Mouse (Mus musculus): ENCODE measurements at regions not wholly inside any gene's neighbourhood (a gene's known extent, or its start where the extent isn't known, plus 50 kb on each side); places are given as distances from the start of the nearest gene placed in this dataset.

GRCm38 (mm10) chr1:71904376-71904948, 251.5 kb upstream of the Fn1 start:
- no peak for DNase-seq (ENCODE audit: low spot score in 2 of 2)

- DNase-seq (ENCODE audit: low spot score in 2 of 2): no peak
These were observed 247.4 kb upstream of the Fn1 start for GRCm38 (mm10) chr1:71900106-71901074.

DNA sequence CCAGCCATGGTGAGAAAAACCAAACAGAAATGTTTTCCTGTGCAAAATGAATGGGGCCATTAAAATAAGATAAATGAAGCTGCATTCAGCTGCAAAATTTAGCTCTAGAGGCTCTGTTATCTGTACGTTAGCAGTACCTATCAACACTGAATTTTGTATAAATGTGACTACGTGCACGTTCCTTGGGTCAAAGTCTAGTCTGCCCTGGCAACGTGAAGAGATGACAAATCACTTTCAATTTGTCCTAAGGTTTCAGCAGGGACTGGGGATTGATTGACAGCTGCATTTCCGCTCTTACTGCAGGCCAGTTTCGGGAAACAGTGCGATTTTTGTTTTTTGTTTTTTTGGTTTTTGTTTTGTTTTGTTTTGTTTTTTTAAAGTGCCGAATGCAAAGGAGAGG, 246.1 kb upstream of the Fn1 start:
- DNase-seq (ENCODE audit: low spot score in 2 of 2): no peak

- no peak for DNase-seq (ENCODE audit: low spot score in 2 of 2)
These were observed 245.2 kb upstream of the Fn1 start for GRCm38 (mm10) chr1:71898198-71898597.

GRCm38 (mm10) chr1:71897464-71898051, 244.6 kb upstream of the Fn1 start:
- DNase-seq (ENCODE audit: low spot score in 2 of 2): no peak

DNA sequence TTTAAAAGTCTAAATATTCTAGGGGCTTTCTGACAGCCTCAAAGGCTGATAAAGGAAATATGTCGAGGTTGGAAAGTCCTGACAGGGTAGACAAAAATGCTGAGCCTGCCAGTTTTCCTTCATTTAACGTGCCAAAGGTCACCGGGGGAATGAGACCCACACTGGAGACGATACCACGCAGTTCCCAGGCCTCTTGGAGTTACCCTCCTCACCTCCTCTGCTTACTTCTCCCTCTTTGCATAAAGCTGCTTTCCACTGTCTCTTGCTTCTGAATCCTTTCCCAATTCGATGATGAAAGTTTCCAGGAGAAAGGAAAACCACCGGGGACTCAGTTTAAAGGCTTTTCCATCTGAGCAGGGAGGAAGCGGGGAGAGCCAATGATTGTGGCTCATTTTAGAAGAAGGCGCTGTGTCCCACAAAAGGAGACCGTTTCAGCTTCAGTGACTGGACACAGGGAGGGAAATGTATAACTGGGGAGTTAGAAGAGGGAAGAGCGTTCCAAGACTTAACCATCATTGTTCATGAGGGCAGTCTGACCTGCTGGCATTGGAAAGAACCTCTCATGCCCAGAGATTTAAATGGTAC, 243.2 kb upstream of the Fn1 start:
- no peak for DNase-seq (ENCODE audit: low spot score in 2 of 2)

DNA sequence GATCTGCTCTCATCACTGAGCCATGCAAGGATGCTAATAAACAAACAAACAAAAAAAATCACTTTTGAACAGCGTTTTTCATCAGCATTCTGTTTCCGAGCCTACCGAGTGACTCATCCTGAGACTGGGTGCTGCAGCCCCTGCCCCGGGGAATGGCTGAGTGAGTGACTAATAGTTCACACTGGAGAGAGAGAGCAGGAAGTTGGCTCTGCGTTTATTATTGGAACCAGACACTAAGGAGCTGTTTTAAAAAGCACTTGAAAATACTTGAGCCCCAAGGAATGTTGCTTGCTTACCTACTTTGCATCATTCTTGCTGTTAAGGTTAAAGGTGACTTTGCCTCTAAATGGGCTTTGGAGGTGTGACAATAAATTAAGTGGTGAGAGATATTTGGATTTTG, 240.6 kb upstream of the Fn1 start:
- DNase-seq (ENCODE audit: low spot score in 2 of 2): no peak

- no peak for DNase-seq (ENCODE audit: low spot score in 2 of 2)
These were observed 234.8 kb upstream of the Fn1 start for GRCm38 (mm10) chr1:71887809-71888208.

- DNase-seq (ENCODE audit: low spot score in 2 of 2): no peak
These were observed 233.9 kb upstream of the Fn1 start for GRCm38 (mm10) chr1:71886903-71887302.

GRCm38 (mm10) chr1:71886233-71886632, 233.2 kb upstream of the Fn1 start:
- DNase-seq (ENCODE audit: low spot score in 2 of 2): no peak

DNA sequence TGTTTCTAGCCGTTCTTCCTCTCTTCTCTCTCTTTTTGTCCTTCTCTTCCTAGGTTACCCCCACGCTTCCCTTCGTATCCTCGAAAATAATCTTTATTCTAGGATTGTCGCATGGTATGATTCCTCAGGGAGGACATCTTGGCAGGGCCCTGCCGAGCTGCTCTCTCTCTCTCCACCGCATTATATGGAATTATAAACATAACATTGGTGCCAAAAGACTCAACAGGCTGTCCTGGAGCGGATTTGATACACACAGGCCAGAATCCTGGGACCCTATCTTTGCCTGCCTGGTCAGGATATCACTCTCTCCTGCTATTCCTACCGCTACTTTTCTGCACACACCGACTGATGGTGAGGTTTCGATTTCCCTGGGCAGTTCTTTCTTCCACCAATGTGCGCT, 228.9 kb upstream of the Fn1 start:
- DNase-seq (ENCODE audit: low spot score in 2 of 2): no peak

DNA sequence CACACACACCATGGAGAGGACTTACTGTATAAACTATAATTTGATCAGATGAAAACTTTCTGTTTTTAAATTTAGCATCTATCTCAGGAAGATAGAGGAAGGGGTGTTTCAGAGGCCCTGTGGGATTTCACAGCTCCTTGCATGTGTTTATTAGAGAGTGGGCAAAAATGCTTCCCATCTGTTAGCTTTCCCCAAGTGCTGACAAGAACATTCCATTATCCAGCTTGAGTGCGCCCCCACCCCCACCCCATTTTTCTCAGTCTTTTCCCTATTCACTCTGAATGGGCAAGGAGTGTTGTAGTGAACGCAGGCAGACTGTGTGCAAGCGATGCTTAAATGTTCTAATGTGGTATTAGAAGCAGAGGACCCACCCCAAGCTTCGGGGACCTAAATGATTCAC, 228.2 kb upstream of the Fn1 start:
- DNase-seq (ENCODE audit: low spot score in 2 of 2): no peak

DNA sequence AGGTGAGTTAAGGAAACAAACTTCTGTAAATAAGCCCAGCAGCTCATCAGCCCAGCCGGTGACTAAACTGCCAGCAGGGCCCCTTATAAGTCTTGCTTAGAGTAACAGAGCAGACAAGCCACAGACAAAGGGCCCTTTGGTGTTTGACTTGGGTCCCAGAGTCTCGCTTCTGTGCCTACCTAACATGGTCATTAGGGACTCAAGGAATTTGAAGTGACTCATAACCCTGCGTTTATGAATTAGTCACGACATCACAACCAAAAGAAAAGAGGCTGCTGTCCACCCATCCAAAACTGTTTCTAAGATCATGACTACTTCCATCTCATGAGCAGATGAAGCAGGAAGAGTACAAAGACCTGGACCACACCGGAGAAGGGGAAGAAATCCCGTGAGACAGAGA, 227.5 kb upstream of the Fn1 start:
- no peak for DNase-seq (ENCODE audit: low spot score in 2 of 2)

DNA sequence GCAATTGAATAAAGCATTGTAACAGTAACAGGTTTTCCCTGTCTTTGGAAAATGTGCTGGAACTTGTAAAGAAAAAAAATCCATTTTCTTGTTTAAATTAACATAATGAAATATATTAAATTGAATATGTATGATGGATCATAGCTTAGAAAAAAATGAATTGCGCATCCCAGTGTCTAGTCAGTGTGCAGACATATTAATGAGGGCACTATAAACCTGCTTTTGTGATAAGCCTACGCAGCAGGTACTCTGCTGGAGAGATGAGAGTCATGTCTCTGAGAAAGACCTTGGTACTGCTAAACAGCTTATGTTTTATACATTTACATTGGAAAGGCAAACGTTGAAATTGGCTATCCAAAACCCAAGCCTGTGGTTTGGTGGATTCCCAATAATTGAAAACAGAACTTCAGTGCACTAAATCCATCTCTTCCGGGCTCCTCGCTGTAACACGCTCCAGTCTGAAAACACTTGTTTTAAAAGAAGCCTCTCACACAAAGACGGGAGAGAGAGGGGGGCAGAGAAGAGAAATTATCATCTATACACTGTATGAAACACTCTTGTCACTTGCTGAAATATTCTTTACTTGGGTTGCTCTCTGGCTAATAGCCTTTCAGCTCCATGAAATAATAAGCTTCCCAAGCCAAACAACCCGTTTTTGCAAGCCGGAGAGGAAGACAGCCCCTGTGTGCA, 223.9 kb upstream of the Fn1 start:
- no peak for DNase-seq (ENCODE audit: low spot score in 2 of 2)

DNA sequence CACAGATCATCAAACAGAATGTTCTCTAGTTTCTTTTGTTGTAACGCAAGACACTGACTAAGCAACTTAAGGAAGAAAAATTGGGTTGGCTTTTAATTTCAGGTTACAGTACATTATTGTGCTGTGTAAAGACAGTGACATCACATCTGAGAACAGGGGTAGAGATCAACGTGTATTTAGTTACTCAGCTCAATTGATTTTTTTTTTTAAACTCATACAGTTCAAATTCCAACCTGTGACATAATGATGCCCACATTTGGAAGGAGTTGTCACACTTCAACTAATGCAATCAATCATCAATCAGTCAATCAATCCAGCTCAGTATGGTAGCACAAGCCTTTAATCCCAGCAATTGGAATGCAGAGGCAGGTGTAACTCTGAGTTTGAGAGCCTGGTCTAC, 221.0 kb upstream of the Fn1 start:
- no peak for DNase-seq (ENCODE audit: low spot score in 2 of 2)

GRCm38 (mm10) chr1:71865670-71866069, 212.7 kb upstream of the Fn1 start:
- no peak for DNase-seq (ENCODE audit: low spot score in 2 of 2)

- no peak for DNase-seq (ENCODE audit: low spot score in 2 of 2)
These were observed 211.7 kb upstream of the Fn1 start for GRCm38 (mm10) chr1:71864749-71865148.

DNA sequence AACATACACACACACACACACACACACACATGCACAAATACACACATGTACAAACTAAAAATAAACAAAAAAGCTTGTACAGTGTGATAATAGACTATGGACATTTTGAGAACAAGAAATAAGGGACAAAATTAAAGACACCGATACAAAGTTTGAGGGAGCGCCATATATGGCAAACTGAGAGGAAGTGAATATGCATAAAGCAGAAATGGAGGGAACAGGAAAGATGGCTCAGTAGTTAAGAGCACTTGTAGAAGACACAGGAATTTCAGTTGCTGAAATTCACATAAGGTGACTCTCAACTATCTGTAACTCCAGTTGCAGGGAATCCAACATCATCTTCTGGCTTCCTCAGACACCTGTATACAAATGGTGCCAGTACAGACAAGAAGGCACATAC, 200.2 kb upstream of the Fn1 start:
- DNase-seq (ENCODE audit: low spot score in 2 of 2): no peak

DNA sequence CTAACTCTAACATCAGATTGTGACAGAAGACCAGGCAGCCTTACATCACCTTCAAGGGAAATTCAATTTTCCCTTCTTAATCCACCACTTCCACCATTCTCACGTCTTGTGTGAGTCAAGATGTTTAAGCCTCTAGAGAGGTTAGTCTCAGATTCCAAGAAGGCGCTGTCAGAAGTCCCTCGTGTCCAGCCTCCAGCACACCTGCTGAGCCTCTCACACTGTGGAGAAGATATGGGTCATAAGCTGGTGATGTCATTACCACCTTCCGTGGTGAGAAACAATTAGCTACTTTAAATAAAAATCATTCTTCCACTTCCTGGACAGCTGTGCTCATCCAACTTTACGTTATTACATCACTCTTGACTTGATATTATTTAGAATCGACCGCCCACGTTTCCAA, 198.3 kb upstream of the Fn1 start:
- no peak for DNase-seq (ENCODE audit: low spot score in 2 of 2)

DNA sequence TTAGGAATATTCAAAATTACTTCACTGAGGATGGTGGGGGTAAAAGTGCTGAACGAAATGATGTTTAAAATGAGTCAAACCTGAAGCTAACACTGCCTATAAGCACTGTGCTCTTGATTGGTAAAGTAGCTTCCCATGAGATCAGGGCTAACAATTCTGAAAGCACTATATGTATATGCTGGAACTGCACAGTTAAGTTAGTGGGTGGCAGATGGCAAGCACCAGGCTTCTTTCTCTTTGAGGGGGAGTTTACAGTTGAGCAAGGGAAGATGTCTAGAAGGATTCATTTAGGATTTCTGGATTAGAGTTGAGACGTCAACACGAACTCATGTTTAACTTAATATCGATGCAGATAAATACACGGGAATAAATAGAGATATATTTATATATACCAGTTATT, 195.7 kb upstream of the Fn1 start:
- no peak for DNase-seq (ENCODE audit: low spot score in 2 of 2)

DNA sequence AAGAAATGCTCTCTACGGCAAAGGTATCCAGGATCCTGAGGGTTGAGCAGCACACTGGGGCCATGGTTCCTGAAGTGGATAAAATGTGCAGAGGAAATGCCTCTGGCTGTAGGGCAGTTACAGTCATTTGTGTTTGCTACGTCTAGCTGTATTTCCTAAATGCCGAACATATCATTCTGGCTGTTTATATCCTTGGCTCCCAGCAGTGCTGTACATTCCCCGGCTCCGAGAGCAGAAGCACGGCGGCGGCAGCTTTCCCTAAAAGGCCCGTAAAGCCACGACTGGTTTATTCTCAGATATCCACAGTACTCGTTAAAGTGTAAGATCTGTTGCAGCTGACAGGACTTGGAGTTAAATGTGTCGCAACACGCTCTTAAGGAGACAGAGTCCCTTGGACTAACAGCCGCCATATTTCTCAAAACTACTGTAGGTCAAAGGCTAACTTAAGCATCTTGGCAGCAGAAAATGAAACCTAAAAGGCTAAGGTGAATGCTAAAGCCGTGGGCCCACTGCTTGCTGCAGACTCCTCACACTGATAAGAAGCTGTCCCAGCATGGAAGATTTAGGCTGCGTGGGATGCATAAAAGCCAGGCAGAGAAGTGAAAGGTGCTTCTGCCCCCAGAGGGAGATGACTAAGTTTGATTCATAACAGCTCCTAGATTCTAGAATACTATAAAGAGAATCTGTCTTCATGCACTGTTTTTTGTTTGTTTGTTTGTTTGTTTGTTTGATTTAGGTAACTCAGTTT, 192.1 kb upstream of the Fn1 start:
- DNase-seq (ENCODE audit: low spot score in 2 of 2): no peak

Data from spleen, postnatal 14 days (tissue).